Mouse (Mus musculus): Measurements from ENCODE around the gene Ttc25. TPM values are rescaled to one million over a fixed set of nuclear protein-coding genes. Genes with fewer than 3 reads are reported as not detected.

Ttc25 gene
- polyA plus RNA-seq, 1 experiment from 2014 or later, result 0.06 TPM

DNA sequence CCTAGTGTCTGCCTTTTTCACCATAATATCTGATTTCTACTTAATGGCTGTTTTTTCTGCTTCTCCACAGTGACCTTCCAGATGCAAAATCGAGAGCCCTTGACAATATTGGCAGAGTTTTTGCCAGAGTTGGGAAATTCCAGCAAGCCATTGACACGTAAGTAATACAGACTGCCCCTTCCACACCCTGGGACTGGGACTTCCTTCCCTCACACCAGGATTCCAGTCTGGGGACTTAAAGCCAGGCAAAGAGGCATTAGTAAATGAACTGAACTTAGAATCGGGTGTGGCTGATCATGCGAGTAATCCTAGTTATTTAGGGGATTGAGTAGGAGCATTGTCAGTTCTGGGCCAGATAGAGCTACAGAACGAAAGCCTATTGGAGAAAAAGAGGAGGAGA, 16.3 kb downstream of the Ttc25 start:
- WGBS (ENCODE audit: insufficient replicate concordance), result 53% methylated on average over 5 of the region's 5 CpGs
- H3K27me3 ChIP-seq (ENCODE audit: control insufficient read depth, insufficient read depth, low read depth, low read length), result no peaks in the 10 kb centered on the region
- H3K4me3 ChIP-seq (ENCODE audit: low read depth, low read length), result no peak overlapping the region
- no peak overlapping the region for H3K4me2 ChIP-seq (ENCODE audit: low read depth, low read length)
- no peak overlapping the region for H3K27ac ChIP-seq (ENCODE audit: low read length)
- no peaks in the 10 kb centered on the region for H3K9me3 ChIP-seq (replicated peaks; ENCODE audit: control insufficient read depth, low read length)
- no peak for ATAC-seq (ENCODE audit: low read depth)
- H3K36me3 ChIP-seq (ENCODE audit: control insufficient read depth, insufficient read depth), result no peaks in the 10 kb centered on the region
- no peaks in the 10 kb centered on the region for H3K4me1 ChIP-seq (ENCODE audit: control insufficient read depth, low read depth, low read length)
- no peak overlapping the region for H3K9ac ChIP-seq (ENCODE audit: low read depth, low read length)

DNA sequence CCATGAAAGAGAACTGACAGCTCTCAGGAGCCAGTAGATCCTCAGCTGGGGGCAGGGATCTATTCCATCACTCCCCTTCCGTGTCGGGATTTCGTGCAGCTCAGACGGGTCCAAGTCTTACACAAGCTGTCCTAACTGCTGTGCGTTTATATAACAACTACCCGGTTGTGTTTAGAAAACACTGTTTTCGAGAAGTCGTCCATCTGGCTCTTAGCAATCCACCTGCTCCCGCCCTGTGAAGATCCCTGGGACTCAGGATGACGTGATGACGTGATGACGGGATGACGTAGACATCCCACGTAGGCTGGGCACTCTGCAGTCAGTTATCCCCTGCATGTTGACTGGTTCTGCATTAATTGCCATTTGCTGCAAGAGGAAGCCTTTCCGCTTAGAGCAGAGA, 18.9 kb downstream of the Ttc25 start:
- ATAC-seq (ENCODE audit: low read depth), result no peak
- no peak overlapping the region for H3K4me3 ChIP-seq (ENCODE audit: low read depth, low read length)
- H3K36me3 ChIP-seq (ENCODE audit: control insufficient read depth, insufficient read depth), result no peaks in the 10 kb centered on the region
- 70% methylated on average over 15 of the region's 15 CpGs for WGBS (ENCODE audit: insufficient replicate concordance)
- H3K9me3 ChIP-seq (replicated peaks; ENCODE audit: control insufficient read depth, low read length), result no peaks in the 10 kb centered on the region
- no peak overlapping the region for H3K9ac ChIP-seq (ENCODE audit: low read depth, low read length)
- H3K27ac ChIP-seq (ENCODE audit: low read length), result no peak overlapping the region
- no peaks in the 10 kb centered on the region for H3K27me3 ChIP-seq (ENCODE audit: control insufficient read depth, insufficient read depth, low read depth, low read length)
- H3K4me2 ChIP-seq (ENCODE audit: low read depth, low read length), result no peak overlapping the region
- H3K4me1 ChIP-seq (ENCODE audit: control insufficient read depth, low read depth, low read length), result no peaks in the 10 kb centered on the region

DNA sequence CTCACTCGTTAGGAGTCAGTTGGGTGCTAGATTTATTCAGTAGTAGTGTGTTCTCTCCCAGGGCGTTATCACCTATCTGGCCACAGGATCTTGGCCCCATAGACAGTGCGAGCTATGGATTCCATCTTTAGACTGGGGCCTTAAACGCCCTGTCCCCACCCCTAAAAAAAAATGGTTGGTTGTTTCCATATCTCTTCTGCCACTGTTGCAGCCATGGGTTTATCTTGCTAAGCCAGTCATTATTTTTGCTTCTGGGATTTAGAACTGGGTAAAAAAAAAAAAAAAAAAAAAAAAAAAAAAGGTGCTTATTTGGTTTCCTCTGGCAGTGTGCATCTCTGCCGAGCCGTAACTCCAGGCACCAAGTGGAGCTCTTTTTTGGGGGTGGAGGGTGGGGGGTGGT, 19.3 kb downstream of the Ttc25 start:
- WGBS (ENCODE audit: insufficient replicate concordance), result 37% methylated on average over 6 of the region's 6 CpGs
- Histone ChIP-seq H3K4me2 (ENCODE audit: low read depth, low read length) (no peak overlapping the region), H3K9me3 (replicated peaks; ENCODE audit: control insufficient read depth, low read length) (no peaks in the 10 kb centered on the region), H3K4me1 (ENCODE audit: control insufficient read depth, low read depth, low read length) (no peaks in the 10 kb centered on the region), H3K4me3 (ENCODE audit: low read depth, low read length) (no peak overlapping the region), H3K27me3 (ENCODE audit: control insufficient read depth, insufficient read depth, low read depth, low read length) (no peaks in the 10 kb centered on the region), H3K27ac (ENCODE audit: low read length) (no peak overlapping the region), H3K36me3 (ENCODE audit: control insufficient read depth, insufficient read depth) (no peaks in the 10 kb centered on the region), H3K9ac (ENCODE audit: low read depth, low read length) (no peak overlapping the region)
- no peak for ATAC-seq (ENCODE audit: low read depth)

DNA sequence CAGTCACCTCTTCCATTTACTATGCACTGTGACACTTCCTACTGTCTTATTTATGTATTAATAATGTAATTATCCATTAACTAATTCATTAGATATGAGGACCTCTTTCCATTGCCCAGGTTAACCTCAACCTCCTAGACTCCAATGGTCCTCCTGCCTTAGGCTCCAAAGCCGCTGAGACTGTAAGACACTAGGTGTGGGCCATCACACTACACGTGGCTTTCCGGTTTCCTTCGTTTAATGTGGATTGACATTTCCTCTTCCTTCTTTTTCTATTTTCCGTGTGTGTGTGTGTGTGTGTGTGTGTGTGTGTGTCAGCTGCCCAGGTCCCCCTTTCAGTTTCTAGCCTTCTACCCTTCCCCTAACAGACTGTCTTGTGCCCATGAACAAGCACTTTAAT, 21.8 kb downstream of the Ttc25 start:
- Histone ChIP-seq H3K4me3 (ENCODE audit: low read depth, low read length) (no peak overlapping the region), H3K36me3 (ENCODE audit: control insufficient read depth, insufficient read depth) (no peaks in the 10 kb centered on the region), H3K9me3 (replicated peaks; ENCODE audit: control insufficient read depth, low read length) (no peaks in the 10 kb centered on the region), H3K4me1 (ENCODE audit: control insufficient read depth, low read depth, low read length) (peaks cover 6% of the 10 kb centered on the region), H3K27me3 (ENCODE audit: control insufficient read depth, insufficient read depth, low read depth, low read length) (no peaks in the 10 kb centered on the region), H3K9ac (ENCODE audit: low read depth, low read length) (no peak overlapping the region), H3K4me2 (ENCODE audit: low read depth, low read length) (no peak overlapping the region), H3K27ac (ENCODE audit: low read length) (no peak overlapping the region)
- 33% methylated on average over 5 of the region's 5 CpGs for WGBS (ENCODE audit: insufficient replicate concordance)
- no peak for ATAC-seq (ENCODE audit: low read depth)

GRCm38 (mm10) chr11:100567815-100568245, 22.4 kb downstream of the Ttc25 start:
- no peaks in the 10 kb centered on the region for H3K36me3 ChIP-seq (ENCODE audit: control insufficient read depth, insufficient read depth)
- no peak overlapping the region for H3K4me3 ChIP-seq (ENCODE audit: low read depth, low read length)
- ATAC-seq (ENCODE audit: low read depth), result no peak
- no peaks in the 10 kb centered on the region for H3K9me3 ChIP-seq (replicated peaks; ENCODE audit: control insufficient read depth, low read length)
- 21% methylated on average over 9 of the region's 9 CpGs for WGBS (ENCODE audit: insufficient replicate concordance)
- H3K9ac ChIP-seq (ENCODE audit: low read depth, low read length), result no peak overlapping the region
- H3K4me2 ChIP-seq (ENCODE audit: low read depth, low read length), result no peak overlapping the region
- H3K4me1 ChIP-seq (ENCODE audit: control insufficient read depth, low read depth, low read length), result peaks cover 6% of the 10 kb centered on the region
- no peak overlapping the region for H3K27ac ChIP-seq (ENCODE audit: low read length)
- no peaks in the 10 kb centered on the region for H3K27me3 ChIP-seq (ENCODE audit: control insufficient read depth, insufficient read depth, low read depth, low read length)

DNA sequence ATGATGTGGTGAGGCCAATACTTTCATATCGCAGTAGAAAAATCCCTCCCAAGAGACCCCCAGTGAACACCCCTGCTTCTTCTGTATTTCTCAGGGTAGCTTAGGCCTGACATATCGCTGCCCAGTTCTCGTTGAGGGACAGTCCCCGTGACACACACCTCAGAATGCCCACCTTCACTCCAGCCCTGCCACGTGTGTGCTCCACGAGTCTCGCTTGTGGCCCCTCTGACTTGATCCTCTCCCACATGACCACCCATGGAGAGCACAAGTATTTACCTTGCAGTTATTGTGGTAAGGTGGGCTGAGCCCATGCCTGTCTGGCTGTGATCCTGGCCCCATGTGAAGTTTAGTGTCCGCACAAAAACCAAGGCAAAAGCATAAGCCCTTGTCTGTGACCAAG, 23.3 kb downstream of the Ttc25 start:
- WGBS (ENCODE audit: insufficient replicate concordance), result 74% methylated on average over 8 of the region's 8 CpGs
- Histone ChIP-seq H3K4me3 (ENCODE audit: low read depth, low read length) (no peak overlapping the region), H3K27me3 (ENCODE audit: control insufficient read depth, insufficient read depth, low read depth, low read length) (no peaks in the 10 kb centered on the region), H3K4me1 (ENCODE audit: control insufficient read depth, low read depth, low read length) (peaks cover 6% of the 10 kb centered on the region), H3K36me3 (ENCODE audit: control insufficient read depth, insufficient read depth) (no peaks in the 10 kb centered on the region), H3K9me3 (replicated peaks; ENCODE audit: control insufficient read depth, low read length) (no peaks in the 10 kb centered on the region), H3K4me2 (ENCODE audit: low read depth, low read length) (no peak overlapping the region), H3K27ac (ENCODE audit: low read length) (no peak overlapping the region), H3K9ac (ENCODE audit: low read depth, low read length) (no peak overlapping the region)
- no peak for ATAC-seq (ENCODE audit: low read depth)

- Histone ChIP-seq H3K9me3 (replicated peaks; ENCODE audit: control insufficient read depth, low read length) (no peaks in the 10 kb centered on the region), H3K36me3 (ENCODE audit: control insufficient read depth, insufficient read depth) (no peaks in the 10 kb centered on the region), H3K4me2 (ENCODE audit: low read depth, low read length) (no peak overlapping the region), H3K4me1 (ENCODE audit: control insufficient read depth, low read depth, low read length) (peaks cover 12% of the 10 kb centered on the region), H3K27ac (ENCODE audit: low read length) (no peak overlapping the region), H3K27me3 (ENCODE audit: control insufficient read depth, insufficient read depth, low read depth, low read length) (no peaks in the 10 kb centered on the region), H3K9ac (ENCODE audit: low read depth, low read length) (no peak overlapping the region), H3K4me3 (ENCODE audit: low read depth, low read length) (no peak overlapping the region)
- WGBS (ENCODE audit: insufficient replicate concordance), result 47% methylated on average over 9 of the region's 9 CpGs
- ATAC-seq (ENCODE audit: low read depth), result no peak
These were observed 24.4 kb downstream of the Ttc25 start for GRCm38 (mm10) chr11:100569789-100570188.

- Histone ChIP-seq H3K27me3 (ENCODE audit: control insufficient read depth, insufficient read depth, low read depth, low read length) (no peaks in the 10 kb centered on the region), H3K4me2 (ENCODE audit: low read depth, low read length) (peak overlapping the region; percentile 48), H3K4me1 (ENCODE audit: control insufficient read depth, low read depth, low read length) (peaks cover 18% of the 10 kb centered on the region), H3K36me3 (ENCODE audit: control insufficient read depth, insufficient read depth) (no peaks in the 10 kb centered on the region), H3K27ac (ENCODE audit: low read length) (no peak overlapping the region), H3K9ac (ENCODE audit: low read depth, low read length) (no peak overlapping the region), H3K4me3 (ENCODE audit: low read depth, low read length) (peak overlapping the region; percentile 20), H3K9me3 (replicated peaks; ENCODE audit: control insufficient read depth, low read length) (no peaks in the 10 kb centered on the region)
- WGBS (ENCODE audit: insufficient replicate concordance), result 7% methylated on average over 8 of the region's 8 CpGs
- no peak for ATAC-seq (ENCODE audit: low read depth)
These were observed 25.2 kb downstream of the Ttc25 start for GRCm38 (mm10) chr11:100570430-100571201.

DNA sequence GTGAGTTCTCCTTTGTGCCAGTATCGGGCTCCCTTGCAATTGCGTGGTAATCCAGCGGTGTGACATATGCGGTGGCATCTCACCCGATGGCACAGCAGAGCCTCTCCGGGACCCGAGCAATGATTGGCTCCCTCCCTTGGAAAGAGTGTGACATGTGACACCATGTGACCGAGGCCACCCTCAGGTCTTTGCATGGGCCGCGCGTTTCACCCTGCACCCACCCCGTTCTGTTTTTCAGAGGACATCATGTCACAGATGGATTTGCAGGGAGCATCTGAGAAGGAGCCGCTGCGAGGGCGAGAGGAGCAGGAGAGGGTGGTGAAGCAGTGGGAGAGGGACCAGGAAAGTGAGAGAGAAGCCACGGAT, 25.8 kb downstream of the Ttc25 start:
- H3K4me3 ChIP-seq (ENCODE audit: low read depth, low read length), result peak overlapping the region; percentile 20
- ATAC-seq (ENCODE audit: low read depth), result no peak
- H3K4me1 ChIP-seq (ENCODE audit: control insufficient read depth, low read depth, low read length), result peaks cover 20% of the 10 kb centered on the region
- H3K4me2 ChIP-seq (ENCODE audit: low read depth, low read length), result peak overlapping the region; percentile 48
- no peaks in the 10 kb centered on the region for H3K27me3 ChIP-seq (ENCODE audit: control insufficient read depth, insufficient read depth, low read depth, low read length)
- H3K36me3 ChIP-seq (ENCODE audit: control insufficient read depth, insufficient read depth), result no peaks in the 10 kb centered on the region
- no peak overlapping the region for H3K27ac ChIP-seq (ENCODE audit: low read length)
- H3K9me3 ChIP-seq (replicated peaks; ENCODE audit: control insufficient read depth, low read length), result no peaks in the 10 kb centered on the region
- 13% methylated on average over 16 of the region's 16 CpGs for WGBS (ENCODE audit: insufficient replicate concordance)
- H3K9ac ChIP-seq (ENCODE audit: low read depth, low read length), result no peak overlapping the region

All from liver, embryonic 16.5 days (tissue).